Mouse (Mus musculus): ENCODE results near the gene Chdh. TPM values are rescaled to one million over a fixed set of nuclear protein-coding genes. Genes with fewer than 3 reads are reported as not detected.

Gene Chdh
- polyA plus RNA-seq, 1 experiment from 2014 or later, result 4.3 TPM

DNA sequence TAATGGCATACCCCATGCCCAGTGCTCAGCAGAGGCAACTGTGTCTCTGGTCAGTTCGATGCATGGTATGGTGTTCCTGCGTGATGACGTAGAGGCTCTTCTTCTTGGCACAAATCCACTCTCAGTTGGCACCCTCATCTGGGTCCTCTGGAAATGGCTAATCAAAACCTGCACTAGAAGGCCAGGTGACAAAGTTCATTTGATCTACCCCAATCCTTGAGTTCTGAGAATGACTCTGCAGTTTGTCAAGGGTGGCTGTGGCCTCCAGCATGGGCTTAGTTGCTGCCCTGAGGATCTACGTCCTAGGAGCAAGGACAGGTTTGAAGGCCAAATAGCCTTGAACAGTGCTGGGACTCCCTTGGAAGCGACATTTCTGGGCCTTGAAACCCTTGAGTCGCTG is 10.0 kb downstream of the Chdh start:
- Histone ChIP-seq H3K4me3 (replicated peaks; ENCODE audit: low read depth, low read length) (no peak overlapping the region), H3K36me3 (ENCODE audit: insufficient read depth, low read length) (no peaks in the 10 kb centered on the region), H3K27ac (peak overlapping the region; percentile 60; the same call in 1 of the 2 replicates), H3K9me3 (replicated peaks; ENCODE audit: low read length) (no peaks in the 10 kb centered on the region), H3K4me2 (ENCODE audit: low read length) (no peak overlapping the region), H3K9ac (ENCODE audit: low read depth, low read length) (no peak overlapping the region), H3K27me3 (ENCODE audit: insufficient read depth, low read length) (no peaks in the 10 kb centered on the region), H3K4me1 (replicated peaks; ENCODE audit: insufficient read depth, low read length) (no peaks in the 10 kb centered on the region)
- ATAC-seq (replicated peaks; ENCODE audit: low FRiP score, low read depth) (no peak), DNase-seq (ENCODE audit: low spot score) (no peak)
- TF ChIP-seq CTCF (IDR thresholded peaks at IDR 0.05; ENCODE audit: low read depth), result no peak
- 92% methylated on average over 6 of the region's 6 CpGs for WGBS

DNA sequence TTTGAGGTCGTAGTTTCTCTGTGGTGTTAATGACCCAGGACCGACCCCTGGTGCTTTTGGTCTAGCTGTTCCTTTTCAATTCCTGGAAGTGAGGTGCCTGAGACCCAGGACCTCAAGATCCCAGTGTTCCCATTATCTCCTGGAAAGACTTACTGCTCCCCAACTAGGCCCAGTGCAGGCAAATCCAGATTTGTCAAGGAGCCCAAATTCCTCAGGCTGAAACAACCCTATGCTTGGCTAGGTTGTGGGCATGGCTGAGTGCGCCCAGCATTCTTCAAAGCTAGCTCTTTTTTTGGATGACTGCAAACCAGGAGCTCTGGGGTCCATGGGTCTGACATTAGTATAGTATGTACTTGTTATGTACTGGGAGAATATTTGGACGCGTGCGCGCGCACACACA is 10.6 kb downstream of the Chdh start:
- H3K9ac ChIP-seq (ENCODE audit: low read depth, low read length), result no peak overlapping the region
- no peaks in the 10 kb centered on the region for H3K27me3 ChIP-seq (ENCODE audit: insufficient read depth, low read length)
- no peak for TF ChIP-seq CTCF (IDR thresholded peaks at IDR 0.05; ENCODE audit: low read depth)
- no peak overlapping the region for H3K4me3 ChIP-seq (replicated peaks; ENCODE audit: low read depth, low read length)
- 88% methylated on average over 8 of the region's 8 CpGs for WGBS
- H3K4me2 ChIP-seq (ENCODE audit: low read length), result no peak overlapping the region
- ATAC-seq (replicated peaks; ENCODE audit: low FRiP score, low read depth) (peak; percentile 54; the same call in 1 of the 2 replicates), DNase-seq (ENCODE audit: low spot score) (no peak)
- no peaks in the 10 kb centered on the region for H3K4me1 ChIP-seq (replicated peaks; ENCODE audit: insufficient read depth, low read length)
- no peaks in the 10 kb centered on the region for H3K36me3 ChIP-seq (ENCODE audit: insufficient read depth, low read length)
- H3K27ac ChIP-seq, result peak overlapping the region; percentile 60; the same call in 1 of the 2 replicates
- no peaks in the 10 kb centered on the region for H3K9me3 ChIP-seq (replicated peaks; ENCODE audit: low read length)

DNA sequence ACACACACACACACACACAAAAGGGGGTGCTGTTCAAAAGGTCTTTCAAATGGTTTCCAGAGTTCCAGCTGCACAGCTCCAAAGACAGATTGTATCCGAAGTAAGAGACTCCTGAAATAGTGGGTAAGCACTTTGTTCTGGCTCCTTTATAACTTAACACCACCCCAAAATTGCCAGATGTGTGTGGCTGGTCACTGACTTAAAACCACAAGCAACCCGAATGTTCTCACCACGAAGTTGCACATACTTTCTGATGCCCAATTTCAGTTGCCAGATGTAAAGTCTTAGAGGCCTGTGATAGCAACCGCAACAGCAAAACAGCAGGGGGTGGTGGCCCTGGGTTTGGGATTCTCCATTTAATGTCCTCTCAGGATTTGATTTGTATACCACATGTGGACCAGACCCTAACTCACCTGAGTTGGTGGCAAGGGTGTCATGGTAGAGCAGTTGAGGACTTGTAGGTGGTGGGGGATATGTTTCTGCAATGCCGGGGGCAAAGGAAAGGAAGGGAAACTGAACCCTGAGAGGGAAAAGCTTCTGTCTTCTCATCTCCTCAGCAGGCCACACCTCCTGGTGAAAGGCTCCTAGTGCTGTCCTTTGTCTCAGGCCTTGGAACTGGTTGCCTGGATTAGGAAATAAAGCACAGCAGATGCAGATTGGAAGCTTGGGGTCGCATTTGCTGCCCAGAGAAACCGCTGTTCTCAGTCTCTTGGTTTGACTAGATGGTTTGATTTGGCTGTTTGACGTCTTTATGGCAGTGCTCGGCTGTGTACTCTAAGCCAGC is 11.2 kb downstream of the Chdh start:
- Histone ChIP-seq H3K9me3 (replicated peaks; ENCODE audit: low read length) (no peaks in the 10 kb centered on the region), H3K36me3 (ENCODE audit: insufficient read depth, low read length) (no peaks in the 10 kb centered on the region), H3K4me1 (replicated peaks; ENCODE audit: insufficient read depth, low read length) (no peaks in the 10 kb centered on the region), H3K4me3 (replicated peaks; ENCODE audit: low read depth, low read length) (no peak overlapping the region), H3K27ac (no peak overlapping the region), H3K27me3 (ENCODE audit: insufficient read depth, low read length) (no peaks in the 10 kb centered on the region), H3K4me2 (ENCODE audit: low read length) (no peak overlapping the region), H3K9ac (ENCODE audit: low read depth, low read length) (no peak overlapping the region)
- WGBS, result 51% methylated on average over 9 of the region's 9 CpGs
- TF ChIP-seq CTCF (IDR thresholded peaks at IDR 0.05; ENCODE audit: low read depth), result no peak
- DNase-seq (ENCODE audit: low spot score) (no peak), ATAC-seq (replicated peaks; ENCODE audit: low FRiP score, low read depth) (no peak)

DNA sequence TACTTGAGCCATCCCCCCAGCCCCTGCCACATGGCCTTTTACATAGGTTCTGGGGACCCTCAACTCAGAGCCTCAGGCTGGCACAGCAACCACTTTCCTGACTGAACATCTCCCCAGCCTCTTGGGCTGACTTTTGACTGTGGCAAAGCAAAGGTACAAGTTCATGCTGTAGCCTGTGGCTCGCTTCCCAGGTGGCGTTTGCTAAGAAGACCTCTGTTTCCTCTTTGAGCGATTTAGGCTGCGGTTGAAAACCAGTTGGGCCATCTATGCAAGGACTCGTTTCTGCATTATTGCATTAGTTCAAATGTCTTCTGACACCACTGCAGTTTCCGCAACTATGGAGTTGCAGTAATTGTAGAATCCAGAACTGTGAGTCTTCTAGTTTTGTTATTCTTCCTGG is 13.6 kb downstream of the Chdh start:
- TF ChIP-seq CTCF (IDR thresholded peaks at IDR 0.05; ENCODE audit: low read depth), result no peak

DNA sequence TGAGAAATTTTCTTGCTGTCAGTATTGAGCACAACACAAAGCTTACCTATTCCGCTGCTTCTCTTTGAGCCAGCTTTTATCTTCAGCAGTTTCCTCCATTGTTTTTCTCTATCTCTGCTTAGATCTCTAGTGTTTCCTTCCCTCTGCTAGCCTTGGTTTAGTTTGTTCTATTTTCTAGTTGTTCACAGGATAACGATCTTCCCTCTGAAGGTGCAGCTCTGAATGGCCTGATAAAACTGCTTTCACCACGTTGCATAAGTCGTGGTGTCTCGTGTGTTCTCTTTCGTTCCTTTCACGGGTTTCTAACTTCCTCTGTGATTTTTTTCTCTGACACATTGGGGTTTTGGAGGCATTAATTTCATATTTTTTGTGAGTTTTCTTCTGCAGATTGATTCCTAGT is 15.6 kb downstream of the Chdh start:
- H3K27ac ChIP-seq, result no peak overlapping the region
- no peak overlapping the region for H3K4me2 ChIP-seq (ENCODE audit: low read length)
- DNase-seq (ENCODE audit: low spot score) (no peak), ATAC-seq (replicated peaks; ENCODE audit: low FRiP score, low read depth) (no peak)
- WGBS, result 49% methylated on average over 7 of the region's 7 CpGs
- H3K4me1 ChIP-seq (replicated peaks; ENCODE audit: insufficient read depth, low read length), result no peaks in the 10 kb centered on the region
- no peak overlapping the region for H3K4me3 ChIP-seq (replicated peaks; ENCODE audit: low read depth, low read length)
- no peaks in the 10 kb centered on the region for H3K9me3 ChIP-seq (replicated peaks; ENCODE audit: low read length)
- TF ChIP-seq CTCF (IDR thresholded peaks at IDR 0.05; ENCODE audit: low read depth), result no peak
- H3K9ac ChIP-seq (ENCODE audit: low read depth, low read length), result no peak overlapping the region
- H3K27me3 ChIP-seq (ENCODE audit: insufficient read depth, low read length), result no peaks in the 10 kb centered on the region
- no peaks in the 10 kb centered on the region for H3K36me3 ChIP-seq (ENCODE audit: insufficient read depth, low read length)

More for the DNA sequence above, 13.6 kb downstream of the Chdh start:
- ATAC-seq (replicated peaks; ENCODE audit: low FRiP score, low read depth) (no peak), DNase-seq (ENCODE audit: low spot score) (no peak)
- Histone ChIP-seq H3K36me3 (ENCODE audit: insufficient read depth, low read length) (no peaks in the 10 kb centered on the region), H3K9ac (ENCODE audit: low read depth, low read length) (no peak overlapping the region), H3K4me2 (ENCODE audit: low read length) (no peak overlapping the region), H3K27ac (no peak overlapping the region), H3K4me3 (replicated peaks; ENCODE audit: low read depth, low read length) (no peak overlapping the region), H3K4me1 (replicated peaks; ENCODE audit: insufficient read depth, low read length) (no peaks in the 10 kb centered on the region), H3K27me3 (ENCODE audit: insufficient read depth, low read length) (no peaks in the 10 kb centered on the region), H3K9me3 (replicated peaks; ENCODE audit: low read length) (no peaks in the 10 kb centered on the region)
- 92% methylated on average over 6 of the region's 6 CpGs for WGBS

DNA sequence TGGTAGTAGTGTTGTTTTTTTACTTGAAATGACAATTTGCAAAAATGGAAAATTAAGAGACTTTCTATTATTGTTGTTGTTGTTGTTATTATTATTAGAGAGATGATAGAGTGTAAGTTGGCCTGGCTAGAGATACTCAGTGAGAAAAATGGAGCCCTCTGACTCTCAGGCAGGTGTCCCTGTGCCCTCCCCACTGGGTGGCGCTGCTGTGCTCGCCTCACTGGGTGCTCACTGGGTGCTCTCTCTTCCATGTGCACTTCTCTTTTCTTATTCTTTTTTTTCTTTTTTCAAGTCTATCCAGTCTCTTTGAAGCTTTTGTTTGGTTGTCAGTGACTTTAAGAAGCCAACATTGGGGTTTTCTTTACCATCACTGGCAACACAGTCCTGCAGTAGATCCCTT is 18.6 kb downstream of the Chdh start:
- WGBS, result 65% methylated on average over 2 of the region's 2 CpGs
- no peaks in the 10 kb centered on the region for H3K9me3 ChIP-seq (replicated peaks; ENCODE audit: low read length)

More for the DNA sequence above, 18.6 kb downstream of the Chdh start:
- H3K27me3 ChIP-seq (ENCODE audit: insufficient read depth, low read length), result no peaks in the 10 kb centered on the region
- TF ChIP-seq CTCF (IDR thresholded peaks at IDR 0.05; ENCODE audit: low read depth), result peak; percentile 49
- H3K4me2 ChIP-seq (ENCODE audit: low read length), result no peak overlapping the region
- no peak overlapping the region for H3K9ac ChIP-seq (ENCODE audit: low read depth, low read length)
- H3K4me1 ChIP-seq (replicated peaks; ENCODE audit: insufficient read depth, low read length), result no peaks in the 10 kb centered on the region
- no peak for DNase-seq (ENCODE audit: low spot score)
- no peak overlapping the region for H3K27ac ChIP-seq
- no peak overlapping the region for H3K4me3 ChIP-seq (replicated peaks; ENCODE audit: low read depth, low read length)
- no peaks in the 10 kb centered on the region for H3K36me3 ChIP-seq (ENCODE audit: insufficient read depth, low read length)
- ATAC-seq (replicated peaks; ENCODE audit: low FRiP score, low read depth), result no peak
